Mouse (Mus musculus) hematopoietic stem cell, adult 5-6 weeks (primary cell): Measurements from ENCODE around the gene Ppp2r5c. TPM values are rescaled to one million over a fixed set of nuclear protein-coding genes. Genes with fewer than 3 reads are reported as not detected.

Experiments used
- ATAC-seq, 2 experiments: fragments of 125-278 bp in 1 of 2; replicated peaks in 1 of 2; 2 replicates each; pipeline ENCODE4 v1.8.0; 2016 to 2017; ENCODE audit warnings: inconsistent platforms in 2 of 2, mild to moderate bottlenecking in 2 of 2, moderate number of reproducible peaks in 2 of 2, low read depth in 1 of 2, moderate TSS enrichment in 1 of 2; ENCODE audit not compliant: low FRiP score in 2 of 2, poor library complexity in 2 of 2, severe bottlenecking in 2 of 2, insufficient read depth in 1 of 2, low TSS enrichment in 1 of 2
- total RNA-seq: library from RNA; stranded (forward); fragments of 172-1452, 232-1000 nt; gene quantifications from 2 replicates; pipeline ENCODE4 v1.2.3, GENCODE M21; 2017

The Ppp2r5c gene
- total RNA-seq, 1 experiment from 2014 or later, result 248 TPM

- ATAC-seq, result peak; percentile 64 to 74
These were observed 161.7 kb downstream of the Ppp2r5c start for GRCm38 (mm10) chr12:110608460-110609152.

GRCm38 (mm10) chr12:110609153-110609497 lies 162.2 kb downstream of the Ppp2r5c start:
- peak in 1 of 2 experiments; percentile 17; a peak in 1 of 4 replicates for ATAC-seq

- ATAC-seq, result no peak
These were observed 163.8 kb downstream of the Ppp2r5c start for GRCm38 (mm10) chr12:110610713-110611112.

- ATAC-seq, result no peak
These were observed 183.1 kb downstream of the Ppp2r5c start for GRCm38 (mm10) chr12:110630056-110630455.

Other genes with a start within 250 kb of the Ppp2r5c start
- gene Dio3, start 168.1 kb upstream of the Ppp2r5c start, total RNA-seq, result not detected in 2 replicates
- 112 and 117 TPM in 2 replicates for gene Dync1h1, start 154.3 kb downstream of the Ppp2r5c start, total RNA-seq
- not detected in 2 replicates for gene 1700001K19Rik, start 235.5 kb downstream of the Ppp2r5c start, total RNA-seq